In the genomic region with DNA sequence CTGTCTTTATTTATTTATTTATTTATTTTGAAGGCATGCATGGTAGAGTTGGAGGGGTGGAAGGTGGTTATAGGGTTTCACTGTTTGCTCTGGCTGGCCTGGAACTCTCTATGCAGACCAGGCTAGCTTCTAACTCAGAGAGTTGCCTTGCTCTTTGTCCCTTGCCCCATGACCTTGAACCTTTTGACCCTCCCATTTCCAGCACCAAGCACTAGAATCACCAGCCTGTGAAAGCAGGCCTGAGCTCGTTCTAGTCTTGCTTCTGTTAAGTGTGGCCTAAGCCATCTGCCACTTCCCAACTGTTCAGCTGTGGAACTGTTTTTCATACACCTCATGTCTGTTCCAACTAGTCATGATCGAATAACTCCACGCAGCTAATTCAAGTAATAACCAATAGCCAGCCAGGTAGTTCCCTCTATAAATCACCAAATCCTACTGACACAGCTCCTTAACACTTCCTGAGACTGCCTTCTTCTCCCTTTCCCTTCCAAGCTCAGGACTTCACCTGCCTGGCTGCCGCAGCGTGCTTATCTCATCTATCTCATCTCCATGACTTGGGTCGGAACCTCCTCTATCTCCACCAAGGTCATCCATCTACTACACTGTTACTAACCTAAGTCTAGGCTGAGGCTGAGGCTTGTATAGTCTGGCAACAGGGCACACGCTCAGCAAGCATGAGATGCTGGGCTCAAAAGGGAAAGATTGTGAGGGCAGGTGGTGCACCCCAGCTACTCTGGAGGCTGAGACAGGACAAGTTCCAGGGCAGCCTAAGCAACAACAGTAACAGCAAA, we compare ENCODE assay signal across 1 mouse cellular context.
A peak's percentile ranks its signal among the peaks of the same experiment; 100 is the strongest.
TF ChIP-seq lines count a peak whose summit lies in the region.

No protein-coding gene starts in this region.

TF ChIP-seq in MEL, 35 proteins besides CTCF, POLR2A, EP300 and RAD21:
- TF ChIP-seq USF2 (IDR thresholded peaks at IDR 0.05; ENCODE audit: borderline replicate concordance in 1 of 2, insufficient read depth in 1 of 2, low read depth in 1 of 2, low read length in 2 of 2) = no peak
- peak; percentile 46 for TF ChIP-seq SIN3A (IDR thresholded peaks at IDR 0.05; ENCODE audit: low read length)
- TF ChIP-seq GATA1 (IDR thresholded peaks at IDR 0.05; ENCODE audit: low read depth, low read length) = peak; percentile 22; the same call in 1 of the 2 replicates
TF ChIP-seq in MEL: peak in this region for 2.
